Mouse (Mus musculus) yolk sac, embryonic 10.5 days (tissue): ENCODE data around the gene Setd4.

ENCODE experiments used
- DNase-seq: peaks from one replicate; pipeline ENCODE4 v3.0.0-alpha.2; 2017; ENCODE audit warnings: low spot score

Gene Setd4

GRCm38 (mm10) chr16:93544931-93545330 lies 58.9 kb downstream of the Setd4 start:
- DNase-seq: no peak

- peak; percentile 54 for DNase-seq
These were observed 60.2 kb downstream of the Setd4 start for GRCm38 (mm10) chr16:93543704-93544103.

- no peak for DNase-seq
These were observed 64.0 kb downstream of the Setd4 start for GRCm38 (mm10) chr16:93539891-93540290.

GRCm38 (mm10) chr16:93535151-93535853 lies 68.6 kb downstream of the Setd4 start:
- DNase-seq: no peak
